In genomic region chr1:89780675-89781074, GRCm38 (mm10) we compare ENCODE assay signal across 21 mouse cellular contexts.
DNase-seq lines count a peak whose midpoint lies in the region; TF ChIP-seq lines count a peak whose summit lies in the region.
"Had no signal": no experiment of that assay in that cellular context is flagged by ENCODE, and none has a peak within 500 bp of the region (broad histone marks: within the 10 kb centered on the region; RNA-seq: fewer than 3 reads in every experiment).

No protein-coding gene starts in this region.

- peak; percentile 40 for DNase-seq in adrenal gland, adult 2 months
- no peak for DNase-seq in adrenal gland, postnatal 10 days
- DNase-seq in layer of hippocampus, adult 2 months (ENCODE audit: low spot score in 2 of 2): peak in 1 of 2 experiments; percentile 34
- DNase-seq in layer of hippocampus, postnatal 10 days (ENCODE audit: low spot score in 2 of 2): no peak
- peak; percentile 79 for DNase-seq in 3T3-L1 (ENCODE audit: low read depth, low spot score)
- DNase-seq in fibroblast of lung, adult 2 months (ENCODE audit: low read depth): peak; percentile 23
- no peak for DNase-seq in testis, postnatal 14 days (ENCODE audit: low spot score)
- DNase-seq: B cell, adult 2 months; gastrocnemius, postnatal 14 days; heart, adult 11 months; kidney, postnatal 10 days; liver, embryonic 13.5 days; lung, adult 2 months; lung, postnatal 14 days; thymus, postnatal 36 days had no signal

- H3K4me3 ChIP-seq in layer of hippocampus, adult 2 months: no peak overlapping the region
- H3K4me3 ChIP-seq: embryonic facial prominence, embryonic 10.5 days; forebrain, embryonic 10.5 days; hindbrain, embryonic 15.5 days; intestine, embryonic 15.5 days; left cerebral cortex, adult 2 months; liver, embryonic 13.5 days; neural tube, embryonic 15.5 days had no signal

- TF ChIP-seq CTCF in layer of hippocampus, adult 2 months (conservative IDR thresholded peaks at IDR 0.05): no peak

- H3K27ac ChIP-seq in layer of hippocampus, adult 2 months: peak overlapping the region; percentile 28; the same call in 1 of the 2 replicates
- H3K27ac ChIP-seq: embryonic facial prominence, embryonic 10.5 days; forebrain, embryonic 10.5 days; hindbrain, embryonic 15.5 days; intestine, embryonic 15.5 days; left cerebral cortex, adult 2 months; liver, embryonic 13.5 days; neural tube, embryonic 15.5 days had no signal

Comparison
In these comparisons a context has a peak if more than half of its experiments do, and no peak if none do; other contexts are left out.
1. DNase-seq: peak in adrenal gland, adult 2 months (single experiment), 3T3-L1 (single experiment) and fibroblast of lung, adult 2 months (single experiment); none in adrenal gland, postnatal 10 days (single experiment), layer of hippocampus, postnatal 10 days (0 of 2) and testis, postnatal 14 days (single experiment).